Mouse (Mus musculus): ENCODE measurements around the gene Gpr1.

Gene Gpr1

DNA sequence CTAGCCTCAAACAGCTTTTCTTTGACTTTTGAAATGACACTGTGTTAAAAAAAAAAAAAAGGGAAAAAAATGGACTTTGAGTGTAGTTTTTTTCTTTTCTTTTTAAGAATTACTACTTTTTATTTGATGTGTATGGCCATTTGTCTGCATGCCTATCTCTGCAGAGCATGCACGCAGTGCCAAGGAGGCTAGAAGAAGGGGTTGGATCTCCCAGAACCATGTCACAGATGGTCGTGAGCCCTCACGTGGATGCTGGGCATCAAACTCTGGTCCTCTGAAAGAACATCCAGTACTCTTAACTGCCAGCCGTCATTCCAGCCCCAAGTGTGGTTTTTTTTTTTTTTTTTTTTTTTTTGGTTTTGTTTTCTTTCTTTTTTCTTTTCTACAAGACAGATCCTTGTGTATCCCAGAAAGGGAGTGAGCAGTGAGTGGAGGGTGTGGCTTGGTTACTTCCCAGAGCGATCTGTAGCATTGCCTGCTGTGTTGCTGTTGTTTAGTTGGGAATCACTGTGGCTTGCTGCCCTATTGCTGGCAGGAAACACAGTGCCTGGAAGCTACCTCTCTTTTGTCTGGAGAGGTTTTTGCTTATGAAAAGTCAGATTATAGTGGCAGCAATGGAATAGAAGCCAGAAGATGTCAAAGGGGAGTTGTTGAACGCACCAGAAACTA is 4.3 kb downstream of the Gpr1 start:
- TF ChIP-seq CTCF (conservative IDR thresholded peaks at IDR 0.05; ENCODE audit: low read length) (no peak), NANOG (IDR thresholded peaks at IDR 0.05; ENCODE audit: borderline replicate concordance, low read length) (peak; percentile 58; the same call in 1 of the 2 replicates)
- H3K4me3 ChIP-seq (replicated peaks; ENCODE audit: low read length): peak overlapping the region; percentile 62
- H3K4me1 ChIP-seq (replicated peaks; ENCODE audit: low read depth, low read length): peaks cover 86% of the 10 kb centered on the region
- no peaks in the 10 kb centered on the region for H3K27me3 ChIP-seq (ENCODE audit: insufficient read depth, low read length)
- no peaks in the 10 kb centered on the region for H3K36me3 ChIP-seq (ENCODE audit: insufficient read depth, low read length)
- H3K9me3 ChIP-seq (ENCODE audit: low read length): no peaks in the 10 kb centered on the region

- Histone ChIP-seq H3K4me1 (replicated peaks; ENCODE audit: low read depth, low read length) (peaks cover 76% of the 10 kb centered on the region), H3K9me3 (ENCODE audit: low read length) (peaks cover 13% of the 10 kb centered on the region), H3K36me3 (ENCODE audit: insufficient read depth, low read length) (0 out of 2 replicates have a peak, but pooled peaks cover 4% of the 10 kb centered on the region), H3K27me3 (ENCODE audit: insufficient read depth, low read length) (no peaks in the 10 kb centered on the region), H3K4me3 (replicated peaks; ENCODE audit: low read length) (no peak overlapping the region)
- TF ChIP-seq CTCF (conservative IDR thresholded peaks at IDR 0.05; ENCODE audit: low read length) (no peak), NANOG (IDR thresholded peaks at IDR 0.05; ENCODE audit: borderline replicate concordance, low read length) (no peak), POU5F1 (IDR thresholded peaks at IDR 0.05; ENCODE audit: borderline replicate concordance, low read length) (no peak)
Observed at GRCm38 (mm10) chr1:63207607-63208006, 6.7 kb downstream of the Gpr1 start.

GRCm38 (mm10) chr1:63204660-63205394 is 9.5 kb downstream of the Gpr1 start:
- peaks cover 11% of the 10 kb centered on the region for H3K36me3 ChIP-seq (ENCODE audit: insufficient read depth, low read length)
- H3K4me3 ChIP-seq (replicated peaks; ENCODE audit: low read length): 0 out of 2 replicates have a peak overlapping the region, but pooled peaks have one; percentile 32
- peaks cover 40% of the 10 kb centered on the region for H3K9me3 ChIP-seq (ENCODE audit: low read length)
- no peaks in the 10 kb centered on the region for H3K27me3 ChIP-seq (ENCODE audit: insufficient read depth, low read length)
- TF ChIP-seq CTCF (conservative IDR thresholded peaks at IDR 0.05; ENCODE audit: low read length) (no peak), POU5F1 (IDR thresholded peaks at IDR 0.05; ENCODE audit: borderline replicate concordance, low read length) (no peak), NANOG (IDR thresholded peaks at IDR 0.05; ENCODE audit: borderline replicate concordance, low read length) (no peak)
- H3K4me1 ChIP-seq (replicated peaks; ENCODE audit: low read depth, low read length): peaks cover 51% of the 10 kb centered on the region

GRCm38 (mm10) chr1:63203950-63204659 is 10.2 kb downstream of the Gpr1 start:
- Histone ChIP-seq H3K4me1 (replicated peaks; ENCODE audit: low read depth, low read length) (peaks cover 44% of the 10 kb centered on the region), H3K36me3 (ENCODE audit: insufficient read depth, low read length) (peaks cover 11% of the 10 kb centered on the region), H3K9me3 (ENCODE audit: low read length) (peaks cover 47% of the 10 kb centered on the region), H3K4me3 (replicated peaks; ENCODE audit: low read length) (peak overlapping the region; percentile 32; the same call in 1 of the 2 replicates), H3K27me3 (ENCODE audit: insufficient read depth, low read length) (no peaks in the 10 kb centered on the region)
- TF ChIP-seq POU5F1 (IDR thresholded peaks at IDR 0.05; ENCODE audit: borderline replicate concordance, low read length) (no peak), NANOG (IDR thresholded peaks at IDR 0.05; ENCODE audit: borderline replicate concordance, low read length) (no peak; the same call in 1 of the 2 replicates), CTCF (conservative IDR thresholded peaks at IDR 0.05; ENCODE audit: low read length) (no peak)

DNA sequence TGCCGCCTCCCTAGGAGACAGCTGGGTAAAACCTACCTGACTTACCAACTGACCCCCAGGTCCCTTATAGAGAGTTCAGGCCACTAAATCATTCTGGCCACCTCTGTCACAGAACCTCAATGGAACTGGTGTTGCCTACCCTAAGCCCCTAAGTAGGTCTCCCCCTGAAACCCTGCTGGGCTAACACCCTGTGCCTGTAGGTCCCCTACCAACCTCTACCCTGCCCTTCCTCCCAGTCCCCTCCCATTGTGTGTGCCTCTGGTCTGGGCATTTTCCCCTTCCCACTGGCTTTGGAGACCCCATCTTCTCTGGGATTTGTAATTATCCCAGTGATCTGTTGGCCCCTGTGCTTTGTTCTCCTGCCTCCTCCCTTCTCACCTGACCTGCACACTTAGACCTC is 10.9 kb downstream of the Gpr1 start:
- Histone ChIP-seq H3K4me1 (replicated peaks; ENCODE audit: low read depth, low read length) (peaks cover 38% of the 10 kb centered on the region), H3K36me3 (ENCODE audit: insufficient read depth, low read length) (peaks cover 11% of the 10 kb centered on the region), H3K27me3 (ENCODE audit: insufficient read depth, low read length) (no peaks in the 10 kb centered on the region), H3K4me3 (replicated peaks; ENCODE audit: low read length) (no peak overlapping the region; the same call in 1 of the 2 replicates), H3K9me3 (ENCODE audit: low read length) (peaks cover 54% of the 10 kb centered on the region)
- TF ChIP-seq NANOG (IDR thresholded peaks at IDR 0.05; ENCODE audit: borderline replicate concordance, low read length) (no peak), POU5F1 (IDR thresholded peaks at IDR 0.05; ENCODE audit: borderline replicate concordance, low read length) (no peak), CTCF (conservative IDR thresholded peaks at IDR 0.05; ENCODE audit: low read length) (no peak)

DNA sequence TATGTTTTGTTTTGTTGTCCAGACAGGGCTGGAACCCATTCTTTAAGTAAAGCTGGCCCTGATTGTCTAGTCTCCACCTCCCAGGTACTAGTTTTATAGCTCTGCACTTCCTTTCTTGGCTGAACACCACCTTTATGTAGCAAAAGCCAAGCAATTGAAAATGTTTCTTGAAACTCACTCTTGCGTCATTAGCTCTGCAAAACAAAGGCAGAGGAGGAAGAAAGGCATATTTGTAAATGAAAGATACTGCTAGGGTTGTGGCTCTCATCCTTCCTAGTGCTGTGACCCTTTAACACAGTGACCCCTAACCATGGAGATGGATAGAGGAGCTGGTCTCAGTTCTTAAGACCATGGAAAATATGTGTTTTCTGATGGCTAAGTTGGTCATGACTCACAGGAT is 12.7 kb downstream of the Gpr1 start:
- Histone ChIP-seq H3K9me3 (ENCODE audit: low read length) (peaks cover 65% of the 10 kb centered on the region), H3K4me3 (replicated peaks; ENCODE audit: low read length) (no peak overlapping the region), H3K4me1 (replicated peaks; ENCODE audit: low read depth, low read length) (peaks cover 24% of the 10 kb centered on the region), H3K27me3 (ENCODE audit: insufficient read depth, low read length) (no peaks in the 10 kb centered on the region), H3K36me3 (ENCODE audit: insufficient read depth, low read length) (peaks cover 11% of the 10 kb centered on the region)
- no peak for TF ChIP-seq NANOG (IDR thresholded peaks at IDR 0.05; ENCODE audit: borderline replicate concordance, low read length)
- TF ChIP-seq POU5F1 (IDR thresholded peaks at IDR 0.05; ENCODE audit: borderline replicate concordance, low read length): no peak
- no peak for TF ChIP-seq CTCF (conservative IDR thresholded peaks at IDR 0.05; ENCODE audit: low read length)

DNA sequence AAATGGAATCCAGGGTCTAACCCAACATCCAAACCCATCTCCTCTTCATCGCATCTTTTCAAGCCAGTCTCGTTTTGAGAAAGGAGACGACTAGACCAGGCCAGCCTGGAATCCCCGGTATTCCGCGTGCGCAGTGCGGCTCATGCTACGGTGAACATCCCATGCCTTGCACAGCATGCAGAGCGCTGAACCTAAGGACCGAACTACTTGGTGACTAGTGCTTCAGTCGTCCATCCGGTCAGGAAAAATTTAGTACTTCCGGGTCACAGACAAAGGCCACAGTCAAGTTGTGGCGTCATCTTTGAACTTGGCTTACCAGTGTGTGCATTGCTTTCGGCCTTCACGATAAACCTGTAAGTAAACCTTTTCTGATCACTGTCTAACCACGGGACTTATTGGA is 14.0 kb downstream of the Gpr1 start:
- H3K27me3 ChIP-seq (ENCODE audit: insufficient read depth, low read length): no peaks in the 10 kb centered on the region
- TF ChIP-seq POU5F1 (IDR thresholded peaks at IDR 0.05; ENCODE audit: borderline replicate concordance, low read length): no peak; the same call in 1 of the 2 replicates
- TF ChIP-seq CTCF (conservative IDR thresholded peaks at IDR 0.05; ENCODE audit: low read length): no peak
- TF ChIP-seq NANOG (IDR thresholded peaks at IDR 0.05; ENCODE audit: borderline replicate concordance, low read length): no peak
- H3K4me1 ChIP-seq (replicated peaks; ENCODE audit: low read depth, low read length): peaks cover 14% of the 10 kb centered on the region
- peak overlapping the region; percentile 51 for H3K4me3 ChIP-seq (replicated peaks; ENCODE audit: low read length)
- H3K9me3 ChIP-seq (ENCODE audit: low read length): peaks cover 68% of the 10 kb centered on the region
- peaks cover 11% of the 10 kb centered on the region for H3K36me3 ChIP-seq (ENCODE audit: insufficient read depth, low read length)

GRCm38 (mm10) chr1:63199387-63199786 is 15.0 kb downstream of the Gpr1 start:
- H3K36me3 ChIP-seq (ENCODE audit: insufficient read depth, low read length): peaks cover 11% of the 10 kb centered on the region
- no peaks in the 10 kb centered on the region for H3K27me3 ChIP-seq (ENCODE audit: insufficient read depth, low read length)
- no peak overlapping the region for H3K4me3 ChIP-seq (replicated peaks; ENCODE audit: low read length)
- peaks cover 68% of the 10 kb centered on the region for H3K9me3 ChIP-seq (ENCODE audit: low read length)
- H3K4me1 ChIP-seq (replicated peaks; ENCODE audit: low read depth, low read length): peaks cover 5% of the 10 kb centered on the region
- TF ChIP-seq POU5F1 (IDR thresholded peaks at IDR 0.05; ENCODE audit: borderline replicate concordance, low read length): no peak
- TF ChIP-seq NANOG (IDR thresholded peaks at IDR 0.05; ENCODE audit: borderline replicate concordance, low read length): no peak
- no peak for TF ChIP-seq CTCF (conservative IDR thresholded peaks at IDR 0.05; ENCODE audit: low read length)

All from E14TG2a.4 (cell line).